Mouse (Mus musculus): ENCODE results near the gene Fbxw5.

The Fbxw5 gene

GRCm38 (mm10) chr2:25479551-25480311 is 20.8 kb upstream of the Fbxw5 start:
- DNase-seq: no peak

DNA sequence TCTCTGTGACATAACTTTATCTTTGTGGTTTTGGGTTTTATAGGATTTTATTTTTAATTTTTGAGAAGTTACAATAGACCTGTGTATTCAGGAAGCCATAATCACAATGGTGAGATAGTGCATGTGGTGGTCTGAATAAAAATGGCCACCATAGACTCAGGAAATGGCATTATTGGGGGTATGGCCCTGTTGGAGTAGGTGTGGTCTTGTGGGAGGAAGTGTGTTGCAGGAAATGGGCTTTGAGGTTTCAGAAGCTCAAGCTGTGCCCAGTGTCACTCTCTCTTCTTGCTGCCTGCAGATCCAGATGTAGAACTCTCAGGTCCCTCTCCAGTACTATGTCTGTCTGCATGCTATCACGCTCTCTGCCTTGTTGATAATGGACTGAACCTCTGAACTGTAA is 20.0 kb upstream of the Fbxw5 start:
- DNase-seq: no peak

- no peak for DNase-seq
Observed at GRCm38 (mm10) chr2:25482969-25483368, 17.6 kb upstream of the Fbxw5 start.

GRCm38 (mm10) chr2:25484901-25485647 is 15.5 kb upstream of the Fbxw5 start:
- DNase-seq: no peak

- no peak for DNase-seq
Observed at GRCm38 (mm10) chr2:25487965-25488670, 12.4 kb upstream of the Fbxw5 start.

GRCm38 (mm10) chr2:25488671-25489068 is 11.9 kb upstream of the Fbxw5 start:
- no peak for DNase-seq

DNA sequence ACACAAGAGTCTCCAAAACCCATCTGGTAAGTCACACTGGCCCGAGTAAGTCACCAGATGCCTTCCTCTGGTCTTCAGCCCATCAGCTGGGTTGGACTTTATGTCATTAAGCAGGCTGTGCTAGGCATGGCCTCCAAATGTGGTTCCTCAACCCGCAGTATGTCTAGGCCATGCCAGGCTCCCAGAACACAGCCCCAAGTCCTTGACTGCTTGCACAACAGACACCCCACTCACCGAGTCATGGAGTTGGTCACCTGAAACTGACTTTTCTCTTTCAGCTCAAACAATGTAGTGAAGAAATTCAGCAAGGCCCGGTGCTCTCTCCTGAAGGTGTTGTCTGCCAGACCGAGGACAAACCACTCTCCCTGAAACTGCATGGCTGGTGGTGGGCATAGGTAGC is 7.6 kb upstream of the Fbxw5 start:
- no peak for DNase-seq

DNA sequence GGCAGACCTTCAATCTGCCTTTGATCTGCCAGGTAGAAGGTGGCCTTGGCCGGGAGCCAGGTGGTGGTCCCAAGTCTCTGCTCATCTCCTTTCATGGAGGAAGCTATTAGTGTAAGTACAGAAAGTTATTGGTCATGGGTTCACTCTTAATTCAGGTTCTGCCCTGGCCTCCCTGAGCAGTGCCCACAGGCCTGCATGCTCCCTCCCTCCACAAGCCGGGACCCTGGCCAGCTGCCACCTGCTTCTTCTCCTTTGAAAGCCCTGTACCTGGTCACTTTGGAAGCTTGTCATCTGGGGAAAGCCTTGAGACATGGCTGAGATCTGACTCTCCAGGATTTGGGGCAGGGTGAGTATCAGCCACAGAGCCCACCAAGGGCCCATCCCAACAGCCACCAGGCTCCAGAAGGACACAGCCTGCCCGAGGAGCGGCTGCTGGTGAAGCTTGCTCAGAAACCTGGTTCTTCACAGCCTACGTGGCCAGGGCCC is 7.0 kb upstream of the Fbxw5 start, which contains the start of gene Lcn12:
Gene Lcn12, minus strand, starts transcription at position 436 of the 486 bp plus-strand sequence.
- DNase-seq: no peak

DNA sequence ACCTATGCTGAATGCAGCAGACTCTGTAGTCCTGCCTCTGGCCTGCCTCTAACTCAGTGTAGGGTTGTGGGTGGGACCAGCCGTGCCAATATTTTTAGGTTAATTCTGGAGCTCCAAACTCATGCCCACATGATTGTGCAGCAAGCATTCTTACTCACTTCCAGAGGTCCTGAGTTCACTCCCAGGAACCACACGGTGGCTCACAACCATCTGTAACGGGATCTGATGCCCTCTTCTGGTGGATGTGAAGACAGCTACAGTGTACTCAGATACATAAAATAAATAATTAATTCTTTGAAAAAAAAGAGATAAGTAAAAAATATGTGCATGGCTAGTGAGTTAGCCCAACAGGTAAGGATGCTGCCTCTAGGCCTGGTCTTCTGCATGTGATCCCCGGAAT is 4.1 kb upstream of the Fbxw5 start:
- DNase-seq: no peak

- DNase-seq: no peak
Observed at GRCm38 (mm10) chr2:25497846-25498575, 2.5 kb upstream of the Fbxw5 start.

DNA sequence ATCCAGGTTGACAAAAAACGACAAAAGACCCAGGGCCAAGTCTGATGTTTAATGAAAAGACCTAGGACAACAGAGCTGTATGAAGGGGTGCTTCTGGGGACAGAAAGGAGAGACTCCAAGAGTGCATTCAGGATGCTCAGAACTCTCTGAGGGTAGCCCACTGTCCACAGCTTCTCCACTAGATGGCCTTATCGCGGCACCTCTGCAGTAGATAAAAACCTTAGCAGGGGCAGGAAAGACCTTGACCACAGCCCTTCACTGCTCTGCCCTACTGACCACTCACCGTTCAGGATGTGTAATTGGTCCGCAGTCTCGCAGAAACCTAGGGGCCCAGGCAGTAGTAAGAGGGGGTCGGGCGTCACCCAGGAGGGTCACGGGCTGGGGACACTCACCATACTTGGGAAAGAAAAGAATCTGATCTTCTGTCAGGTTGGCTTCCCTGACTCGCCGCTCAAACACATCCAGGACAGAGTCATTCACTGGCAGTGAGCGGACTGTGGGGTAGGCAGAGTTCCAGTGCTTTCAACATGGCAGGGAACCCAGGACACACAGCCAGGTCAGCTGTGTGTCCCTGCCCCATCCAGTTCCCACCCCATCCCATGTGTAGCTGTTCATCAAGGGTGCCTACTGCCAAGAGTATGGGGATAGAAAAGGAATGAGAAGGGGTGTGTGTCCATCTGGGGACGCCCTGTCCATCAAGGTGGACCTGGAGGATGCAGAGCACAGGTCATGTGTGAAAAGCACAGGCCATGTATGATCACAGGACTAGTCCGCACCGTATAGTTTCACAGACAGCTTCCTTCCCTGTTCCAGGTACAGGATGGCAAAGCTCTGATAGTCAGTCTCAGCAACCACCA is 1.7 kb upstream of the Fbxw5 start:
- DNase-seq: no peak

GRCm38 (mm10) chr2:25500071-25500575 is 427 bp upstream of the Fbxw5 start:
- no peak for DNase-seq

DNA sequence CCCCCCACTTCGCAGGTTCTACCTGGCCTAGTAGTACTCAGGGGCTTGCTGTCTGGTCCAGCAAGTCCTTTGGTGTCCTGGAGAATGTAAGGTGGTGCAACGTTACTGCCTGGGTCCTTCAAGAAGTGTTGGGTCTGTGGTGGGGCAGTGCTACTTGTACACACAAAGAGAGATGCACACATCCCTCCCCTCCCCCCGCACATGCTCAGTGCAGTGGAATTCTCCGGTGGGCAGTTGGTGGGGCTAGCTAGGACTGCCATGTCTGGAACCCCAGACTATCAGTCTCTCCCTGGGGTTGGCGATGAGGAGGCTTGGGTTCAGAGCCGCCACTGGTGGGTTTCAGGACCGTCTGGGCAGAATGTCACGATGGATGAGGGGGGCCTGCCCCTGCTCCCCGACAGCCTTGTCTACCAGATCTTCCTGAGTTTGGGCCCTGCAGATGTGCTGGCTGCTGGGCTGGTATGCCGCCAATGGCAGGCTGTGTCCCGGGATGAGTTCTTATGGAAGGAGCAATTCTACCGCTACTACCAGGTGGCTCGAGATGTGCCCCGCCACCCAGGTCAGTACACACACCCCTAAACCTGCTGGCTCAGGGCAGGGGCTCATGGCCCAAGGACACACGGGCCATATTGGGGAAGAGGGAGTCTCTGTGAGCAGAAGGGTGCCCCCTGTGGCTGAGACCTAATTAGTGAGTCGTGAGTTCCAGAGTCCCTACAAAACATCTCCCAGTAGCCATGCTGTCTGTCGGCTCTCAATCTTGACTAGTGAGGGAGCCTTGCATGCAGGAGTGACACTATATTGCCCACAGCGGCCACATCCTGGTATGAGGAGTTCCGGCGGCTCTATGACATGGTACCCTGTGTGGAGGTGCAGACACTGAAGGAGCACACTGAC is 1.3 kb downstream of the Fbxw5 start, which contains the start of gene C8g:
Gene C8g, minus strand, starts transcription at position 127 of the 894 bp plus-strand sequence.
- DNase-seq: peak; percentile 25

DNA sequence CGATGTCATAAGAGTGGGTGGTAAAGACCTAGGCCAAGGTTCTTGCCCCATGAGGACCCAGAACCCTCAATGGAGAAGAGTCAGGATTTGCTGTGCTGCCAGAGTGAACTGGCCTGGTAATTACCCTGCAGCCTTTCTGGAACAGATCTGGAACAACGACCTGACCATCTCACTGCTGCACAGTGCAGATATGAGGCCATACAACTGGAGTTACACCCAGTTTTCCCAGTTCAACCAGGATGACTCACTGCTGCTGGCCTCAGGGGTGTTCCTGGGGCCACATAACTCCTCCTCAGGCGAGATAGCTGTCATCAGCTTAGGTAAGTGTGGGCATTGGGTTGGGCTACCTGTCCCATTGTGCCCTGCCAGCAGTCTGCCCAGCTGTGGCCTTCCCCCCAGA is 2.2 kb downstream of the Fbxw5 start:
- no peak for DNase-seq

- no peak for DNase-seq
Observed at GRCm38 (mm10) chr2:25504538-25504937, 4.0 kb downstream of the Fbxw5 start.

GRCm38 (mm10) chr2:25505000-25505399 is 4.5 kb downstream of the Fbxw5 start:
- DNase-seq: no peak

DNA sequence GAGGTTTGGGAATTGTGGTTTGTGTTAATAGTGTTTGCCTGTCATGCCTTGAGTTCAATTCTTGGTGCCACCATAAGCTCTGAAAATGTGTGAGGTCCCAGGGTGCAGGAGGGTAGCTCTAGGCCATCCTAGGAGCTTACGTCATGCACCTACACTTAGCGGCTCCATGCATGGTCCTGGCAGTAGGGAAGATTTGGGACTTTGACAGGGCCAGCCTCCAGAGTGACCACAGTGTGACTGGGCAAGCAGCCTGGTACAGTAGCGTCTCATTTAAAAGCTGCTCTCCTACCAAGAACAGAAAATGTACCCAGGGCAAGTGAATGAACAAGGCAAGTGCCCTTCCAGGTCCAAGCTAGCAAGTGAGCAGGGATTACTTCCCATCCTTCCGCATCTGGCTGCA is 5.3 kb downstream of the Fbxw5 start:
- DNase-seq: no peak

- DNase-seq: no peak
Observed at GRCm38 (mm10) chr2:25506964-25507363, 6.4 kb downstream of the Fbxw5 start.

- no peak for DNase-seq
Observed at GRCm38 (mm10) chr2:25509912-25510311, 9.4 kb downstream of the Fbxw5 start.

Data from right cerebral cortex, postnatal 4 days (tissue).